Mouse (Mus musculus) bone marrow macrophage, adult 2 months (primary cell): ENCODE measurements at regions not wholly inside any gene's neighbourhood (a gene's known extent, or its start where the extent isn't known, plus 50 kb on each side); places are given as distances from the start of the nearest gene placed in this dataset.

Experiments
- CTCF ChIP-seq: IDR thresholded peaks from 2 replicates; pipeline ENCODE4 v1.5.1; 2012; ENCODE audit warnings: low read depth, mild to moderate bottlenecking, low read length, moderate library complexity
- POLR2A ChIP-seq: IDR thresholded peaks from 2 replicates; pipeline ENCODE4 v1.6.1; 2012; ENCODE audit warnings: mild to moderate bottlenecking, low read depth, low read length, borderline replicate concordance

DNA sequence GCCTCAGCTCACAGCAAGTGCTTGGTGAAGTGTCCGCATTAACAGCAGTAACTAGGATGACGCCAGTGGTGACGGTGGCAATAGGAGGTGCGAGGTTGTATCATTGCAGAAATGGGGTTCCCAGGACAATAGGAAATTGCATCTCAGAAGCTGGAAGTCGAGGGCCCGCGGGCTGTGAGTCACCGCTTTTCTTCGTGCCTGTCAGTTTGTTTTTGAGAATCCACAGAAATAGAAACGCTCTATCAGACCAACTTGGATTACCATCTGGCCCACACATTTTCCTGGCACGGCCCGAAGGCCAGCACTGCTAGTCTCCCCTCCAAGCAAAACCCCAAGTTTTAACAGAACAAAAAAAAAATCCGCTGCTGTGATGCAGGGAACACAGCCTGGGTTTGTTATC lies 395.1 kb upstream of the 3110018I06Rik start:
- no peak for TF ChIP-seq POLR2A
- TF ChIP-seq CTCF, result no peak
